Mouse (Mus musculus) right cerebral cortex, postnatal 4 days (tissue): ENCODE data around the gene R3hdm2.

Experiments used
- DNase-seq: peaks from one replicate; pipeline ENCODE4 v3.0.0-alpha.2; 2022

The R3hdm2 gene

DNA sequence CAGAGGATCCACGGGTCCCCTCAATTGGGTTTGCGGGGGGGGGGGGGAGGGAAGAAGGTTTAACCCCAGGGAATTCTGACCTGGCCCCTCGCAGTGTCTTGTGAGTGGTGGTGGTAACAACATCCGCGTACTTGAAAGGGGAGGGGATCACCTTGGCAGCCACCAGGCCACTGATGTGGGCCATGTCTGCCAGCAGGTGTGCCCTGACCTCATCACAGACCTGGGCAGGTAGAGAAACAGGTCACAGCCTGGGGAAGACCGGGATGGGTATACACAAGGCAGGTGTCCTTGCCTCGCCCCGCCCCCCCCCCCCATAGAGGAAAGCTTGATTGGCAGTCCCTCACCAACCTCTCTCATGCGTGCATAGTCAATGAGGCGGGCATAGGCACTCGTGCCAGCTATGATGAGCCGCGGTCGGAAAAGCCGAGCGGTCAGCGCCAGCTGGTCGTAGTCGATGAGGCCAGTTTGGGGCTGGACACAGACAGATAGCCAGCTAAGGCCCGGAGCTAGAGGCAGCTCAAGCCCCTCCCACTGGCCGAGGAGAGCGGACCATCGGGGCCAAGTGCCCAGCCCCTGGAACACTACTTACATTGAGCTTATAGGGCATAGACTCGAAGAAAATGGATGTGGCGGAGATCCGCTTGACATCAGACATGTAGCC, 139.0 kb downstream of the R3hdm2 start:
- DNase-seq = no peak

DNA sequence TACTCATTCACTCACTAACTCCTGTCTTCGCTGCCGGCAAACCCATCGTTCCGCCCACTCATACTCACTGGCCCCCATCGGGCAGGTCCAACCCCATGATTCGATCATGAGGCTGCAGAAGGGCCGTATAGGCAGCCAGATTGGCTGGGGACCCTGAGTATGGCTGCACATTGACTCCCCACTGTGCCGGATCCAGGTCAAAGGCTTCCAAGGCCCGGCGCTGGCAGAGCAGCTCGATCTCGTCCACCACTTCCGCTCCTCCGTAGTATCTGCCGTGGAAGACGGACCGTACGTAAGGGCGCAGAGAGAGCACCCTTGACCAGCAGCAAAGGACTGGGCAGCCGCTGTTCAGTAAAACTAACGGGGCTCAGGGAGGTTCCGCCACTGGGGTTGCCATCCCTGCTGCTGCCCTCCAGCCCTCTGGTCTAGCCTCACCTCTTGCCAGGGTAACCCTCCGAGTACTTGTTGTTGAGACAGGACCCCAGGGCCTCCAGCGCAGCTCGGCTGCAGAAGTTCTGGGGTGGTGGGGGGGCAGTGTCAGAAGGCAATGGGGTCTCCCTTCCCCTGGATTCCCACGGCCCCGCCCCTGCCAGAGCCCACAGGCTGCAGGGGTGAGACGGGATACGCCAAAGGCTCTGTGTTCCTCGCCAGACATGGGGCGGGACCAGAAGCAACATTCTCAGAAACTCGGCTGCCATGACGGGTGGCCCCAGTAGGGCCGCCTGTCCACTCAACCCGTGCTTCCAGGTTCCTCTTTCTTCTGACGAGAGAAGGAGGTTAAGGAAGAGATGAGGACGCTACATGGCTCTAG, 140.0 kb downstream of the R3hdm2 start:
- no peak for DNase-seq

DNA sequence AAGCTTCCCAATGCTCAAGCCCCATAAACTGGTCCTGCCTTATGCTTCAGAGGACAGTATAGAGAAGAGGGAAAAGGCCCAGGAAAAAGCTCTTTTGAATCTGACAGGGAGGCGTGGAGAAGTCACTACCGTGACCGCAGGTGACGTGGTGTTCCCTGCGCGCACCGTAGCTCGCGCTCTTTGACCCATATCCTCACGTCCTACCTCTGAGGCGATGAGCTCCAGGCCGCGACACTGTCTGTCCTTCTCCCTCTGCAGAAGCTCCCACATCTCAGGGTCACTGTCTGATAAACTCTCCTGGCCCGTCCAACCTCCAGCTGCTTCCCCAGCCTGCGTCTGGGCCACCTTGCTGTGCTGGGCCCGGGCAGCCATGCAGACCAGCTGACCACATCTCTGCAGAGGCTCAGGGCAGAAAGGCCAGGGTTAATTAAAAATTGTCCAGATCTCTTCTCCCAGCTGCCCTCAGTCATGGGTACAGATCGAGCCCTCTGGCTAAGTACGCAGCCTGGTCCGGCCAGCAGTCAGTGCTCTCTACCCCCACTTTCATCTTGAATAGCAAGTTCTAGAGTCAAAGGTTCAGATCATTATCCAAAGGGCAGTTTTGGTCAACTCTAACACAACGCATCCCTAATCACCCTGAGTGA, 140.7 kb downstream of the R3hdm2 start:
- DNase-seq = no peak

DNA sequence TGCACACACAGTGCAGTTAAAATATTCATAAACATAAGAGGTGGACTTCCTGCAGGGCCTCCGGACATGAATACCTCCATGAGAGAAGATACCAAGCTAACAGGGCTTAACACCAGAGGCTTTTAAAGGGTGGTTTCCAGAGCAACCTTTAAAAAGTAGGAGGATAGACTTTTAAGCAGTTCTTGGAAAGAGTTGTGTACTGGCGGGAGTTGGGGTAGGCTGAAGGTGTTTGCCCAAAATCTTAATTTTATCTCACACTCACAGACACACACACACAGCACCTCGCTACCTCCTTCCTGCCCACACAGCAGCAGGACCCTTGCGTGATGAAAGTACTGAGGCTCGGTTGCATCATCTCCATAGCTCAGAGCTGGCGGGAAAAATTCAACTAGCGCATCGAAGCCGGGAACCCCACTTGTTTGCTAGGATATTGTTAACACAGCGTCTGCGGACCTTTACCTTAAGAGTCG, 141.5 kb downstream of the R3hdm2 start:
- DNase-seq = no peak

DNA sequence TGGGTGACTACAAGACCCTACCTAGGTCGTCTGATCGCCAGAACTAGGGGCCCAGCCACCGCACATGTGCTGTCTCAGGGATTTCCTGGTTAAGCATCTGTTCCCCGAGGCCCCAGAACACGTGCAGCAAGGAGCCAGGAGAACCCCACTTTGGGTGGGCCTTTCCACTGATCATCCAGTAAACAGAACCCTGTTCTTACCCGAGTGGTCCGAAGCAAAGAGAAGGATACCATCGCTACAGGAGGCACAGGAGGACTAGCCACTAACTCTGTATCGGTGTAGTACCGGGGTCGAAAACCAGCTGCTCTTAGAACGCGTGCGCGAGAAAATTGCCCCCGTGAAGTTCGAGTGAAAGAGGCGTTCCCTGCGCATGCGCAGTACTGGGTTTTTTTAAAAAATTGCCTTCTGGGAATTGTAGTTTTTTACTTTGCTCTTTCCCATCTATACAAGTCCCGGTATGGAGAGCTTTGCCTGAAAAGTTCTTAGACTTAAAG, 142.0 kb downstream of the R3hdm2 start, which contains the start of gene Shmt2:
Gene Shmt2, minus strand, starts transcription at position 357 of the 494 bp plus-strand sequence.
- DNase-seq = peak; percentile 89

DNA sequence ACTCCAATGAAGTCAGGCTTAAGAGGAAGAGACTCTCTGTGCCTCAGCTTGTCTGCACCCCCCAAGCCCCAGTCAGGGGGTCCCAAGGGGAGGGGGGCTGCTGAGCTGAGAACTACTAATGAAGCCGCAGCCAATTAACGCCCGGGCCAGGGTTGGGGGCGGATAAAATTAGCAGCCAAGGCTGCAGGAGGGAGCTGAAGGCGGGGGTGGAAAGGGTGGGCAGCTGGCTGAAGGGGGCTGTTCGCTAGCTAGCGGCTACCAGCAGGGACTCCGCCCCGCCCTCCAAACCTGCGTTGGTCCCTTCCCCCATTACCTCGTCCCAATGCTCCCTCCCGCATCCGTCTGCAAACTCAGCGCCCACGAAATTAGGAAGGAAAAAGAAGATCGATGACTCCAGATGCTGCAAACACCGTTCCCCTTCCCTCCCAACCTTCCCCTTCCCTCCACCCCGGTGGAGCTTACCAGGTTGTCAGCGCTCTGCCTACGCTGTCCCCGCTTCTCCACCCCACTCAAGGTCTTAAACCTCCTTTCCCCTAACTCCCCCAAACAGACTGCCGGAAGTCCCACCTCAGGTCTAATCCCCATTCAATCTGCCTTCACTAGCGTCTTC, 144.6 kb downstream of the R3hdm2 start:
- DNase-seq = no peak

DNA sequence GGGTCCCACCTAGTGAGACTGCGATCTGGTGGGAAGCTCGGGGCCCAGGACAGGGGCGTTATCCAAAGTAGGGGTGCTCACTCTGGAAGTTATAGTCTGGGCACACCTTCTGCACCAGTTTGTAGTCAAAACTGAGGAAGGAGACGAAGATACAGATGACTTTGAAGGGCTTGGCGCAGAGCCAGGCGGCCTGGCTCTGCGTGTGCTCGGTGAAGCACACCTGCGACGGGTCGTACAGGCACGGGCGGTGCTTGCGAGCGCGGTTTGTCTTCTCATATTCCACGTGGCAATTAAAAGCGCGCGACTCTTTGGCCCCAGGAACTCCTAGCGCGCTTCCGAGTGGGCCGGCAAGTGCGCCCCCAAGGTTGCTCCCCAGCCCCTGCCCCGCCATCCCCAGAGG, 145.9 kb downstream of the R3hdm2 start:
- no peak for DNase-seq

DNA sequence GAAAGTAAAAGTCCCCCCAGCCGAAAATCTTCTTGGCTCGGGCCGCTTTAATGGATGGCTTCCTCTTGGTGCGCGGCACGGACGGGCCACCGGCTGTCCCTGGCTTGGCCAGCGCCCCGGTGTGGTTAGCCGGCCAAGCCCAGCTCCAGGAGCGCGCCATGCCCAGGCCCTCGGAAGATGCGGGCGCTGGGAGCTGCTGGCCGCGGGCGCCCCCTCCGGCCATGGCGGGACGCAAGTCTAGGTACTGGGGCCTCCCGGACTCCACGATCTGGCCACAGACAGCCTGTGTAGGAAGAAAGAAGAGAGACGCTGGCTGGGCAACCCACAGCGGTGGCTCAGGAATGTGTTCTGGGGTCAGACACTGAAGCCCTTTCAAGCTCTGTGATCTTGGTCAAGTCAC, 146.6 kb downstream of the R3hdm2 start:
- DNase-seq = peak; percentile 56

DNA sequence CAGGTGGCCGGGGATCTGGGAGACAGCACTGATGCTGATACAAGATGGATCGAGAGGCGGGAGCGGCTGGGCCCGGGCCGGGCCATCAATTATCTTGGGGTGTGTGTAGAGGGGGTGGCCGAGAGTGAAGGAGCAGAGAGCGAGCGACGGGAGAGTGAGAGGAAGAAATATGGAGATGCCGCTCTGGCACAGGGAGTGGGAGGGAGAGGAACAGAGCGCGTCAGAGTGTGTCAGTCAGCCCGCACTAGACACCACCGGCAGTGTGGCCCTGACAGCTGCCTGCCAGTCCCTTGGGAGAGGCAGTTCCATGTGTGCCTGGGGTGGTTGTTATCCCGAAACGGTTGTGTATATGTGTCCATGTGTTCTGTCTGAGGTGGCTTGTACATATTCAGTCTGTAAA, 147.4 kb downstream of the R3hdm2 start:
- DNase-seq = no peak

DNA sequence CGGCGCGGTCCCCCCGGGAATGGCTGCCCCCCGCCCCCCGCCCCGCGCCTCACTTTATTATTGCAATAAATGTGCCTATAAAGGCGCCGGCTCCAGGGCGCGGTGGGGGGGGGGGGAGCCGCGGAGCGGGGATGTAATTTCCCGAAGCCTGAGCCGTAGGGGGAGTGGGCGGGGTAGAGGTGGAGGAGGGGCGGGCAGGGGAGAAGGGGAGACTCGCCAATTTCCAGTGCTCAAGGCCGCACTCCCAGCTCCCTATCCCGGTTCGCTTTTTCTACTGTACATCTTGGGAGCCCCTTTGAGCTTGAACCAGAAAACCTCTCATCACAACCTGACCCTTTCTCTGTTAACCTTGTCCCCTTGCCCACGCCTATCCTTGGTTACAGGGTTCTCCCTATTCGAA, 150.8 kb downstream of the R3hdm2 start:
- DNase-seq = no peak

DNA sequence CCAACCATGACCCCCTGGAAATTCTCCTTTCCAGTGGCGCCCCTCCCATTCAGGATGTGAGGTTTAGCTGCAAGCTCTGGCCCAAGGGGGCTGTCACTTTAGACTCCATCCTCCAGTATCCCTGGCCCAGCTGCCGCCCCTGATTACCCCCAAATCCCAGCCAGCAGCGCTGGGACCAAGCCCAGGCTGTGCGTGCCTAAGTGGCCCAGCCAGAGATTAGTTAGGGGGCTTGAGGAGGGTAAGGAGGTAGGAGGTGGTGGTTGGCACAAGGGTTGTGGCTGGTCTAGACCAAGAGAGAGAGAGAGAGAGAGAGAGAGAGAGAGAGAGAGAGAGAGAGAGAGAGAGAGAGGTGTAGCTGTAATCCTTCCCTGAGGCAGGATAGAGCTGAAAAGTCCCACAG, 151.4 kb downstream of the R3hdm2 start:
- no peak for DNase-seq

DNA sequence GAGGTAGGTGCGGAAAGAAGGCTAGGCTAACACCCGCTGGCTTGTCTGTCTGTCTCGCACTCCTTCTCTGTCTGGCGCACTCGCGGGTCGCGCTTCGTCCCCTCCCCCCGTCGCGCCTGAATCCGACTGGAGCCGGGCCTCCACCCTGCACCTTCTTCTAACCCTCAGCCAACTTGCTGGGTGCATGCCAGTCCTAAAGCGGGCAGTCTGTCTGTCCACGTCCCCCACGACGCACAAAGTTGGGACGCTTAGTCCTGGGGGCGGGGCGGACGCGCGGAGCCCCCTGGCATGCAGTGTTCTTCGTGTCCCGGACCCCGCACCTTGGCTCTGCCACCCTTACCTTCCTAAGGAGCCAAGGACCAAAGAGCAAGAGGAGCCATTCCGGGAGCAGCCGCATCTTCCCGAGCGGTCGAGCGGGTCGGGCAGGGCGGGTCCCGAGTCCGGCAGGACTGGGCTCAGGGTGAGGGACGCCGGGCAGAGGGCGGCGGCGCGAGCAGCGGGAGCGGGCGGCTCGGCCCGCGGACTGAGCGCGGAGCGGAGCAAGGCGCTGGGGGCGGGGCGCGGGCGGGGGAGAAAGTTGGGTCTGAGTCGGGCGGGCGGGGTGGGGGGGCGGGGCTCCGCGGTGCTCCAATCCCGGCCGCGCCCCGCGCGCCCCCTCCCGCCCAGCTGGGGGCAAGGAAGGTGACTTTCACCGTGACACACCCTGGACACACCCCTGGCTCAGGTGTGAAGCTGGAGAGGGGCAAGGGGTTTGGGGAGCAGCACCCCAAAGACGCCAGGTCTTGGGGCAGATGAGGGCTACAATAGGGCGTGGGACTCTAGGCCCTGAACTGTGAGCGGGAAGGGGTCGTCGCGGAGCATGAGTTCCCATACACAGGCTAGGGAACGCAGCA, 154.2 kb downstream of the R3hdm2 start, which contains the start of gene Nxph4:
Gene Nxph4, minus strand, starts transcription at position 524 of the 893 bp plus-strand sequence.
- DNase-seq = no peak

DNA sequence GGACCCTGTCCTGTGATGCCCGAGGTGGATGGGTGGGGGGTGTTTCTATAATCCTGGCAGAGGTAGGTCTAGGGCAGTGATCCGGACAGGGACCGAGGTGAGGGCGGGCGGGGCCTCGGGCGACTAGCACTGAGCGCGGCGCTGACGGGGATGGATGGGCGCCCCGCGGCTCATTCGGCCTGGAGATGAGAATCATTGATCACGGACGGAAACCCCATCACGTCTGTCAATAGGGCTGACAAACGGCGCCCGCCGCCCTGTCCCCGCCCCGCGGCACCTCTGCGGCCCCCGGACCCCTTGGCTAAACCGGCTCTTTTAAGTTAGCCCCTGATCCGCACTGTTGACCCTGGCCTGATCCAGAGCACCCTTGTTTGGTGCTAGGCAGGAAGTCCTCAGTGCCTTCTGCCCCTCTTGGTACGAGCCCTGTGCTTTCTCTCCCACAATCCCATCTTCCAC, 154.8 kb downstream of the R3hdm2 start:
- DNase-seq = no peak

DNA sequence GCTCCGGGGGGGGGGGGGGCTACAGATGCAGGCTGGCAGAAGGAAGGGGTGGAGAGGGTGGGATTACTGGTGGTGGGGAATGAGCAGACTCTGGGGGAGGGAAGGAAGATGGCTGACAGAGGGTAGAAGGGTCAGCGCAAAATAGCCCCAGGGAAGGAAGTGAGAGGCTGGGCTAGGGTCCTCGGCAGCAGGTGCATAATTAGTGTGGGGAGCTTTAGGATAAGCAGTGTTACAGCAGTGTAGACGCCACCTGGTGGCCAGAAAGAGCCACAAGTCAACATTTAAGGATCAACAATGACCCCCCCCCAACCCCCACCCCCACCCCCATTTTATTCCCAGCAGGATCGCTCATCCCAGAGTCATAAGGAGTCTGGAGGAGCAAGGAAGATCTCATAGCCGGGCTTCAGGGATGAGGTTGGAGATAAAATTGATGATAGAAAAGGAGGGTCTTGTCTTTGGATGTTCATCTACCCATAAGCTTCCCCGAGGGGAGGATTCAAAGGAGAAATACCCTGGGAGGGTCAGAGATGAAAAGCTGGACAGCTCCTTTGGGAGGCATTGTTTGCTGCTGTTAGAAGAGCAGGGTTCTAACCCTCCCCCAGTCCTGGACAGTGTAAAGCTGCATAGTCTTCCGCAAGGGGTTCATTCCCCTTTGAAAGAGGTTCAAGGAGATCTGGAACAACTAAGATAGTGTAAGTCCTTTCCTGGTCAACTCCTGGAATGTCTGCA, 156.6 kb downstream of the R3hdm2 start:
- peak; percentile 64 for DNase-seq

DNA sequence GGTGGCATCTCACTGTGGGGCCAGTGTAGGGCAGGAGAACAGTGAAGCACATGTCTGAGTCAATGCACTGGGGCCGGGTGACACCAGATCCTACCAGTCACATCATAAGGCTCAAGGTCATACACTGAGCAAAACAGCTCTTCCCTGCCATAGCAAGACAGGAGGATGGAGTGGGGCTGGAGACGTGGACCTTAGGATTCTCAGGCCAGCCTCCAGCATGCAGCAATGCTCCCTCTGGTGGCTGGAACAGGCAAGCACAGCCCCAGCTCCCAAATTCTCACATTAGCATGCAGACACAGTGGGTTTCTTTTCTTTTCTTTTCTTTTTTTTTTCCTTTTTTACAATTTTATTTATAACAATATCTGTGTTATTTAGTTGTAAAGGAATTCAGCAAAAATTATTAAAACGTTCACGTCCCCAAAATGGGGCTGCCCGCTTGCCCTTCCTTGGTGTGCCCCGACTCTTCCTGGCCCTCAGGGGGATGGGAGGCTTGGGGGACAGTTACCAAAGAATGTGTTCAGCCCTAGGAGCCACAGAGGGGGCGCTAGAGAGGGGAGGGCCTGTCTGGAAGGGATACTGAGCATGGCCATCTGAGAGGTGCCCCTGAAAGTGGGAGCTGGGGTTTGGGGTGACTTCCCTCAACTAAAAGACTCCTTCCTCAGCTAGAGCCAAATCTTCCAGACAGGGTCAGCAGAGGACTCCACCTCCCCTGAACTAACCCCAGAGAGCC, 157.9 kb downstream of the R3hdm2 start:
- peak; percentile 82 for DNase-seq

DNA sequence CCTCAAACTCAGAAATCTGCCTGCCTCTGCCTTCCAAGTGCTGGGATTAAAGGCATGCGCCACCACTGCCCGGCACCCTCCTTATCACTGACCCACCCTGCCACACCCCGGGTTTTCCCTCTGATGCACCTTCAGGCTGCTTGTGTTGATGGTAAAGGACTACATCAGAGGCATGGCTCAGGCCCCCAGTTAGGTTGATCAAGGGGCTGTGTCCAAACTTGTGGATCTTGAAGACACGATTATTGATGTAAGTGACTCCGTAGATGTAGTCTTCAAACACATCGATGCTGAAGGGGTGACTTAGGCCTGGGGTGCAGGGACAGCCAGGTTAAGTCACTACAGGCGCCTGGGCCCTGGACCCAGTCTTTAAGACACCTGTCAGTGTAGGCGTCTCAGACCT, 161.4 kb downstream of the R3hdm2 start:
- DNase-seq = no peak

DNA sequence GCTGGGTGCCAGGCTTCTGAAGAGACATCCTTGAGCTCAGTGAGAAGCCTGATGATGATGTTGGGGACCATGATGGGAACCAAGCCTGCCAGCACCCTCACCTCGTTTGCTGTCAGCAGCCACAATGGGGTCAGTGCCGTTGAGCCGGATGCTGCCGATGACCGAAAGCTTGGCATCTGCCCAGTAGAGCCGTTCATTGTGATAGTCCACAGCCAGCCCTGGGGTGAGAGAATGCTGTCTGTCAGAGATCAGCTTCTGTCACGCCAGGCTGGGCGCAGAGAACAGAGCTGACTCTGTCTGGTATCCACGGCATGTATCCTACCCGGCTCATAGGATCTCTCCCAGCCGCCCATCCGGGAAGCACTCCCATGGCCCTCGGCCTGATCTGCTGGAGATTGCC, 162.0 kb downstream of the R3hdm2 start:
- no peak for DNase-seq

DNA sequence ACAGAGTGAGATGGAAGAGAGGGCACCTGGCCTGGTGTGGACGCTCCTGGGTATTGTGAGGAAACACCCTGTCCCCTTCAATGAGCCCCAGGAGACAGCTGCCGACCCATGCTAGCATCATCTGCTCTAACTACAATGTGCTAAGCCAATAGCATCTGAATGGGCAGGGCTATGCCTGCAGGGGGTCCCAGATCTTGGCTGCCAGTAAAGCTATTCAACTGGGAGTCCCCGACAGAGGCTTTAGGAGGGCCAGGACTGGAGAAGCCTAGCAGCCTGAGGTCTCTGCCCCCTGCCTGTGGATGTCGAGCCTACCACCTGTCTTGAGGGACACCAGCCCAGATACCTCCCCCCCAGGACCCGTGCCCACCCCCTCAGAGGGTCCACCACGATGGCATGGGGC, 162.6 kb downstream of the R3hdm2 start:
- DNase-seq = no peak

DNA sequence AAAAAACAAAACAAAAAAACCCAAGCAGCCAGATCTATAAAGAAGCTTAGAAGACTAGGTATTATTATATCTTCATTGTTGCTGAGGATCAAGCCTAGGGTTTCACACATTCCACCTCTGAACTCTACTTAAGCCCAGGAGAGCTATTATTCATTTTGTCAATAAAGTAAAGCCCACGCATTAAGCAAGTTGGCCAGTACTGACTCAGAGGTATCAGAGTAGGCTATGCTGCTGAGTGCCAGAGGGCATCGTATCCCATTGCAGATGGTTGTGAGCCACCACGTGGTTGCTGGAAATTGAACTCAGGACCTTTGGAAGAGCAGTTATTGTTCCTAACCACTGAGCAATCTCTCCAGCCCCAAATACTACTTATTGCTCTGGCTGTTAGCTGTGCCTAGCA, 163.8 kb downstream of the R3hdm2 start:
- no peak for DNase-seq

DNA sequence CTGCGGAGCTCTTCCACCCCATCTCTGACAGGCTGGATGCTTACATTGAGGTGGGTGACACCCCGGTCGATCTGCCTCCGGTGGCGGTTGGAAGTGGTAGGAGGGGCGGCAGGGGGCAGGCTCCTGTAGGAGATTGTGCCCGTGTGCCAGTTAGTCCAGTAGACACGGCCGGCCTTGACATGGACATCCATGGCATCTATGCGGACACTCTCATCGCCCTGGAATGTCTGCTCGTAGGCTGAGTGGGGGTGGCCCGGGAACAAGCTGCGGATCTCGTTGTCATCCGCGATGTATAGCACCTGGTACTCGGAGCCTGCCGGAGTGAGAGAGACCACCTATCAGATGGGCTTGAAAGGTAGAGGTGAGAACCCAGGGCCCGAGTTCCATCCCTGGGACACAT, 164.2 kb downstream of the R3hdm2 start:
- DNase-seq = no peak

DNA sequence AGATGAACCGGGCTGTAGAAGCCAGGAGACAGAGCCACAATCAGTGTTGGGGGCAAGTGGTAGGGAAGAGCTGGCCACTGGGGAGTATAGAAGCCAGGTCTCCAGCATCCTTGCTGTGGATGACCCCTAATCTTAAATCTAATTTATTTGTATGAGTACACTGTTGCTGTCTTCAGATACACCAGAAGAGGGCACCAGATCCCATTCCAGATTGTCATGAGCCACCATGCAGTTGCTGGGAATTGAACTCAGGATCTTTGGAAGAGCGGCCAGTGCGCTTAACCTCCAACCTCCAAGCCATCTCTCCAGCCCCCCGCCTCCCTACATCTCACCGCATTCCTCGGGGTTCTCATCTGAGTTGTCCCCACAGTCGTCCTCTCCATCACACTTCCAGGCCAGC, 166.4 kb downstream of the R3hdm2 start:
- no peak for DNase-seq
